Mouse (Mus musculus) c-Kit-negative CD71-positive TER-119-positive erythroid progenitor cells, embryonic 14.5 days (primary cell): ENCODE results near the gene Mapkapk5.
"Not testable (repeated sequence)": the region's sequence is repeated elsewhere in the genome, so short reads cannot be mapped to it uniquely, and the experiment has no call there.

Experiments
- DNase-seq: peaks from one replicate; pipeline ENCODE4 v3.0.0-alpha.2; 2013; ENCODE audit warnings: low read depth, low spot score

Gene Mapkapk5

GRCm38 (mm10) chr5:121564468-121564895, 18.8 kb upstream of the Mapkapk5 start:
- peak; percentile 58 for DNase-seq

GRCm38 (mm10) chr5:121562436-121562835, 16.7 kb upstream of the Mapkapk5 start:
- no peak for DNase-seq

GRCm38 (mm10) chr5:121549196-121549595, 3.5 kb upstream of the Mapkapk5 start:
- no peak for DNase-seq

- no peak for DNase-seq
These were observed 1.4 kb upstream of the Mapkapk5 start for GRCm38 (mm10) chr5:121547084-121547483.

- peak; percentile 46 for DNase-seq
These were observed 808 bp upstream of the Mapkapk5 start for GRCm38 (mm10) chr5:121546530-121546895.

GRCm38 (mm10) chr5:121544910-121545792, 554 bp downstream of the Mapkapk5 start, which contains the start of the genes Adam1a and Gm42878:
Gene Adam1a (minus strand): TSS chr5:121545482.
Gene Gm42878 (minus strand): TSS chr5:121545482.
- peak; percentile 48 for DNase-seq

GRCm38 (mm10) chr5:121543370-121543769, 2.3 kb downstream of the Mapkapk5 start:
- DNase-seq: no peak

- no peak for DNase-seq
These were observed 4.5 kb downstream of the Mapkapk5 start for GRCm38 (mm10) chr5:121541235-121541634.

- DNase-seq: no peak
These were observed 5.6 kb downstream of the Mapkapk5 start for GRCm38 (mm10) chr5:121540066-121540465.

- DNase-seq: no peak
These were observed 8.1 kb downstream of the Mapkapk5 start for GRCm38 (mm10) chr5:121537588-121537987.

- DNase-seq: no peak
These were observed 8.7 kb downstream of the Mapkapk5 start for GRCm38 (mm10) chr5:121536921-121537555.

GRCm38 (mm10) chr5:121535116-121535515, 10.6 kb downstream of the Mapkapk5 start:
- no peak for DNase-seq

GRCm38 (mm10) chr5:121534521-121534920, 11.2 kb downstream of the Mapkapk5 start:
- no peak for DNase-seq

GRCm38 (mm10) chr5:121526961-121527360, 18.7 kb downstream of the Mapkapk5 start:
- DNase-seq: no peak

- no peak for DNase-seq
These were observed 19.2 kb downstream of the Mapkapk5 start for GRCm38 (mm10) chr5:121526526-121526925.

- no peak for DNase-seq
These were observed 19.8 kb downstream of the Mapkapk5 start for GRCm38 (mm10) chr5:121525774-121526450.

- not testable (repeated sequence) for DNase-seq
These were observed 25.9 kb downstream of the Mapkapk5 start for GRCm38 (mm10) chr5:121519758-121520157.

GRCm38 (mm10) chr5:121518983-121519382, 26.7 kb downstream of the Mapkapk5 start:
- no peak for DNase-seq

GRCm38 (mm10) chr5:121510009-121510408, 35.7 kb downstream of the Mapkapk5 start:
- DNase-seq: no peak

GRCm38 (mm10) chr5:121506846-121507245, 38.9 kb downstream of the Mapkapk5 start:
- no peak for DNase-seq

GRCm38 (mm10) chr5:121503231-121503630, 42.5 kb downstream of the Mapkapk5 start, which contains the start of gene Adam1b:
Gene Adam1b (minus strand): TSS chr5:121503435.
- DNase-seq: no peak

GRCm38 (mm10) chr5:121501424-121501996, 44.2 kb downstream of the Mapkapk5 start:
- not testable (repeated sequence) for DNase-seq
